Mouse (Mus musculus): ENCODE measurements around the gene Zfp609.
"Not testable (repeated sequence)": the region's sequence is repeated elsewhere in the genome, so short reads cannot be mapped to it uniquely, and the experiment has no call there.

Zfp609 gene

DNA sequence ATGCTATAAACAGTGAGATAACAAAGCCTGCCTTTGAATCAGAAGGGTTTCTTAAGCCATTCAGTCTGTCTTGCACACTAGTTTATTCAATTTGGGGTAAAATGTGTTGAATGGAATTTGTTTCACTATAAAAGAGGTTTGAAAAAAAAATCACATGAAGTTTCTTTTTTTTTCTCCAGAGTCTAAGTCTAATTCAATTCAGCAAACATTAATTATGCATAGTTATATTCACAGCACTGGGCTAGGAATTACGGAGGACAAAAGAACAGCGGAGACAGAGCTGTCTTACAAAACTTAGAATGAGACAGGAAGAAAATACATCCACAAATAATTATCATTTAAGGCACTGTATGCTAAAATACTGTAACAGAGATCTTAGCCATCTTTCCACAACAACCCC, 9.0 kb downstream of the Zfp609 start:
- no peak for DNase-seq (ENCODE audit: low read depth, low spot score)

DNA sequence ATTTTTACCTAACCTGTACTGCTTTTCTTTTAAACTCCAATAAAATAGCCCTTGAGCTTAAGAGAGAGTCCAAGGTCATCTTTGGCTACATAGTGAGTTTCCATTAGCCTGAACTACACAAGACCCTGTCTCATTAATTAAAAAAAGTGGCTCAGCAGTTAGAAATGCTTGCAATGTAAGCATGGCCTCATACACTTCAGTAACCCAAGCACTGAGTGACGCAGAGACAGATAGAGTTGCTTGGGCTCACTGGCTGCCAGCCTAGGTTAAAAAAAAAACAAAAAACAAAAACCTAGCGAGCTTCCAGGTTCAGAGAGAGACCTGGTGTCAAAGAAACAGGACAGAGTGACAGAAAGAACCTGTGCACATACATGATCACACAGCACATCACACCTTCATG, 14.5 kb downstream of the Zfp609 start:
- no peak for DNase-seq (ENCODE audit: low read depth, low spot score)

DNA sequence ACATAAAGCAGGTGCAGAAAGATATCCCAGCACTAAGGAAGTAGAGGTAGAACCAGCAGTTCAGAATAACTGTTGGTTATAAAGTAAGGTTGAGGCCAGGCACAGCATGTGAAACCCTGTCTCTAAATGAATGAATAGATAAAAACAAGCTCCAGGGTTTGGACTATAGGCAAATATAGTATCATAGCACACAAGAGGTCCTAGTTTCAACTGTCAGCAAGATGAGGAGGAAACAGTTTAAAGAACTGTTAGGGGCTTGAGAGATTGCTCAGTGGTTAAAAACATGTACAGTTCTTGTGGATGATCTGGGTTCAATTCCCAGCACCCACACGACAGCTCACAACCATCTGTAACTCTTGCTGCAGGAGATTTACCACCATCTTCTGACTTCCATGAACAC, 15.6 kb downstream of the Zfp609 start:
- no peak for DNase-seq (ENCODE audit: low read depth, low spot score)

GRCm38 (mm10) chr9:65807818-65808217, 19.5 kb downstream of the Zfp609 start:
- no peak for DNase-seq (ENCODE audit: low read depth, low spot score)

DNA sequence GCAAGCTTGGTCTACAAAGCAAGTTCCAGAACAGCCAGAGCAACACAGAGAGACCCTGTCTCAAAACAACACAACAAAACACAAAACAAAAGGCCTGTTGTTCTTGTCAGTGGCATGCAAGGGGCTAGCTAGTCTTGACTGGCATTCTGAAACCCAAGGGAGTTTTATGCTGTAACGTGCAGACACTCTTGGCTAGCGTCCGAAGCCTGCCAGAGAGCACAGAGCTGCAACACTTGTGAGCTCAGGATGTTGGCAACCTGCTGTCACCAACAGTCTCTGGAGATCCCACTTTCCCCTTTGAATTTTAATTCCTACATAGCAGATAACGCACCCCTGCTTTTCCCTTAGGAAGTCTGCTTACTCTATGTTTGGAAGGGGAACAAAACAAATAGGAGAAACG, 20.1 kb downstream of the Zfp609 start:
- DNase-seq (ENCODE audit: low read depth, low spot score): no peak

DNA sequence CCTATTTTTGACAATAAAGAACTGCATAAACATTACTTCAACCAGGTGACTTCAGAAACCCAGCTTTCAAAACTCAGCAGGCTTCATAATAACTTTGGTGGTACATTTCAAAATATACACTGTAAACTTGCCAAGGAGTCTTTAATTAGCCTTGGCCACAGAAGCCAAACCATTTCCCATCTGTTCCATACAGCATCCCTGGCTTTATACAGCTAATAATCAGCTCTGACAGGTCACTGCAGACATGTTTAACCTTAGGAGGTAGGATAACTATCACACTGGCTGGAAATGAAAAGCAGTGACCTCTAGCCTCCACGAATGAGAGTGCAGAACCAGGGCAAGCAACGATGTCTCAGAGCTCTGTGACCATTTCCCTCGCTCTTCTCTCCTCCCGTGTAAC, 27.6 kb downstream of the Zfp609 start:
- no peak for DNase-seq (ENCODE audit: low read depth, low spot score)

DNA sequence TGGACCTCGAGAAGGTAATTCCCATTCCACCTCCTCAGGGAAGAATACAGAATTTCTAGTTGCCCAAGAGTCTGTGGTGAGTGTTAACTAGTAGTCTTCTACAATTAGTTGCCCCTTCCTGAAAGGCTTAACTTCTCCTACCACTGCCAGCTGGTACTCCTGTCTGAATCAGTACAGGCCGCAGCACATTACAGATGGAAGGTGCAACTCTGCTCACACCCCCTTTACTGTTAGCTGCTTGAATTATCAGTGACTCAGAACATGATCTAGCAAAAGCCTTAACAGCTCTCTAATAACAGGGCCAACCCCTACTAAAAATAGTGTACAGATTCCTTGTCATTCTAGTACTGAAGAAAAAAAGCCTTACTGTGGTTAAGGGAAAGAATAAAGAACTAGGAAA, 31.7 kb downstream of the Zfp609 start:
- DNase-seq (ENCODE audit: low read depth, low spot score): no peak

DNA sequence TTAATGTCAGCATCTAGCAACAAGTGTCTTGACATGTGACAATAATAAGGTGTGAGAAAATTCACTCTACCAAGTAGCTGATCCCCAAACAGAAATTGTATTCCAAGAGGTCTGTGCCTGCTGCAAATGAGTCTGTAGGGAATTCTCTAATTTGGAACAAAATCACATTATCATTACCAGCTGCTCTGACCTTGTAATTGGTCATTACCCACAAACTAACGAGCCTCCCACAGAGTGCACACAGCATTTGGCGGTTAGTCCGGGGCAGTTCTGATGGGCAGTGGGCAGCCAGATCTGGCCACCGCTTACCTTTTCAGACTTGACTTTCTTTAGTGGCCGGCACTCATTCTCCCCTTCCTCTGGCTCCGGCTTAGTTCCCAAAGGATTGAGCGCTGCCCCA, 33.1 kb downstream of the Zfp609 start:
- DNase-seq (ENCODE audit: low read depth, low spot score): no peak

DNA sequence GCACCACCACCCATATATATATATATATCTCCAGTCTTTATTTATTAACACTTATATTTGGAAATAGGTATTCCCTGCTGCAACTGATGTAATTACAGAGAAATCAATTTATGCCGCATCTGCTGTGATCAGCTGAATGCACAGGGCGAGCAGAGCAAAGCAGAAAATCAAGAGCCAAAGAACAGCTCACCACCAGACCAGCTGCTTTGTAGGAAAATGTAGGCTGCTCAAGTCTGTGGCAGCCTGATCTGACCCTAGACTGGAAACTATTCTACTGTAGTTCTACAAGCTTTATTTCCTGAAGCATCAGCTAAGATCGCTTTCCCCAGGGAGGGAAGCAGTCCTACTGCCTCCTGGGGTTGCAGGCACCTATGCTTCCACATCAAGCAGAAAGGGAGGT, 33.9 kb downstream of the Zfp609 start:
- no peak for DNase-seq (ENCODE audit: low read depth, low spot score)

DNA sequence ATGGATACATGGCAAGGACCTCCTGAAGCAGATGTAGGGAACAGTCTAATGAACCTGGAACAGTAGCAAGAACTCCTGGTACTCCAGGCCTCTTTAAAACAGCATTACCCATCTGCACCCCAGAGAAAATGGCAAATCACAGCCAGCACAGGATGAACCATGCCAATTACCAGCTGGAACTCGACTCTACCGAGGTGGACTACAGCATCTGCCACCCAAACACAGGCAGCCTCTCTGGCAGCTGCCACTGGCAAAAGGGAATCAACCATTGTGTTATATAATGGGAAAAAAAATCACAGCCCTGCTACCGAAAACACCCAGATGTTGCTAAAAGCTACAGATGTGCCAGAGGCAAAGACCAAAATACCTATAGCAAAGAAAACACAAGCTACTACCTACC, 34.3 kb downstream of the Zfp609 start:
- no peak for DNase-seq (ENCODE audit: low read depth, low spot score)

- no peak for DNase-seq (ENCODE audit: low read depth, low spot score)
Observed at GRCm38 (mm10) chr9:65791846-65792245, 35.5 kb downstream of the Zfp609 start.

- no peak for DNase-seq (ENCODE audit: low read depth, low spot score)
Observed at GRCm38 (mm10) chr9:65791106-65791505, 36.3 kb downstream of the Zfp609 start.

DNA sequence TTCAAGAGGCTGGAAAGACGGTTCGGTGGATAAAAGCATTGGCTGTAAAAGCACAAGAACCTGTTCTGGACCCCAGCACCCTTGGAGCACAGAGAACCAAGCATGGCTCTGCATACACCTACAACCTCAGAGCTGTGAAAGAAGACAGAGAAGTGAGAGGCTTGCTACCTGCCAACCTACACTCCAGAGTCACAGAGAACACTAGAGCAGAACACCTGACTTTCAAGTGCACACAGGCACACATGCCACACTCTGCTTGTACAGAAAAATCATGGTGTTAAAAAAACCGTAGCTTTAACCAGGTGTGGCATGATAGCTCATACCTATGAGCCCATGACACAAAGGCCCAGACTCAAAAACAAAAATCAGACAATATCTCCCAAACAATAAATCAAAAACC, 37.6 kb downstream of the Zfp609 start:
- DNase-seq (ENCODE audit: low read depth, low spot score): no peak

DNA sequence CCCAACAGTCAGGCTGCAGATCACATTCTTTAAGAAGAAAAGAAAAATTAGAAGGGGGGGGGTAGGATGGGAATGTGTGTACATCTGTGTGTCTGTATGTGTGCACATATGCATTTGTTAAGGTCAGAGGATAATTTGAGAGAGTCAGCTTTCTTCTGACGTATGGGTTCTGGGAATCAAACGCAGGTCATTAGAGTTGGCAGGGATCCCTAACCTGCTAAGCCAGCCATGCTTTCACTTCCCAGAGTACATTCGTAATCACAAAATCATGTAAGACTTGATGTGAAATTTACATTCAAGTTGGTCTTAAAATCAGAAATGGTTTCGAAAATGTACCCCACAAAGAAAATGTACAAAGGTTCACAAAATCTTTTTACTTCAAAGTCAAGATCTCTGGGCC, 38.8 kb downstream of the Zfp609 start:
- no peak for DNase-seq (ENCODE audit: low read depth, low spot score)

GRCm38 (mm10) chr9:65787829-65788344, 39.5 kb downstream of the Zfp609 start:
- DNase-seq (ENCODE audit: low read depth, low spot score): no peak

DNA sequence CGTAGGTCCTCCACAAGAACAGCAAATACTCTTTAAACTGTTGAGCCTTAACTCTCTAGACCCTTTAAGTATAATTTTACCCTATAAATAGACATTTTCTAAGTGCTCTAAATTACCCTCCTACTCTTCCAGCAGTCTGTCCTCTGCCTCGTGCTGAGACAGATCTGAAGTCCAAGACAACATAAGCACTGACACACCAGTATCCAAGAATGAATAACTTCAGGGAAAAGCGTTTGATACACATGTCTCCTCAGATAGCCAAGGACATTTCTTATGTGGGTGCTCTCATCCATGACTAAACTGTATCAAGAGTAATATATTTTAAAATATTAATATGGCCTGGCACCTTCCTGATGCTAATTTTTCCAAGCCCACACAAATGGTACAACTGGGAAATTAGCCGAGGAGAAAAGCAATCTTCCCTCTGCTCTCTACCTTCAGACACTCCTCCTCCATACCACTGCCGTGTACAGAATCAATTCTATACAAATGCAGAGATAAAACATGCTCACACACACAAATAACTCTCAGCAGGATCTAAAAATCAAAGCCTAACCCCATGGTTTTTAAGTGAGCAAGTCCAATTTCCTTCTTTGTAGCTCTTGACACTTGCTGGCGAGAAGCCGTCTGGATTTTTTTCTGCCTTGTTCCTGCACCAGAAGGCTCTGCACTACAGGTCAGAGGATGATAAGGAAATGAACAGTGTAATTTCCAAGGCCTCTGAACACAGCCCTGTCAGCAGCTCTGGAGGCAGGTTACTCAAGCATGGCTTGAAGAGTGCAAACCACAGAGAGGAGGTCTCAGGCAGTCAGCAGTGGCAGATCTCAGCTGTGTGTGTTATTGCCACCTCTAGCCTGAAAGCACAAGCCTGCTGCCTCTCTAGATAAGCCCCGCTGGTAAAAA, 40.2 kb downstream of the Zfp609 start:
- DNase-seq (ENCODE audit: low read depth, low spot score): no peak

DNA sequence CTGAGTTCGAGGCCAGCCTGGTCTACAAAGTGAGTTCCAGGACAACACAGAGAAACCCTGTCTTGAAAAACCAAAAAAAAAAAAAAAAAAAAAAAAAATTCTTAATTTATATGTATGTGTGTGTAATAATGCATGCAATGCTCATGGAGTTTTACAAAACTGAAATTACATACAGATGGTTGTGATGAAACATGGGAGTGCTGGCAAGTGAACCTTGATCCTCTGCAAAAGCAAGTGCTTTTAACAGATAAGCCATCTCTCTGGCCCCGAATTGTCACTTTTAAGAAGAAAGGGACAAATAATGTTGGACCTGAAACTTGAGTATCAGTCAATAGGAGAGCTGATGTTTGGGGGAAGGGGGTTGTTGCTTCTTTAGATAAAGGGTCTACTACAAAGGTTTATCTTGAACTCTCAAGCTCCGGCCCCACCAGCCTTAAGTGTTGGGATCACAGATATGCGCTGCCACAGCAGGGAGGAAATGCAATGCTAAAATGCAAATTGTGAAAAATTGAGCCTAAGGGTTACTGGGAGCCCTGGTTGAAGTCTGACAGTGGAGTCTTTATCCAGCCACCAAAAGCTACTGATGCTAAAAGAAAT, 41.5 kb downstream of the Zfp609 start:
- DNase-seq (ENCODE audit: low read depth, low spot score): no peak

DNA sequence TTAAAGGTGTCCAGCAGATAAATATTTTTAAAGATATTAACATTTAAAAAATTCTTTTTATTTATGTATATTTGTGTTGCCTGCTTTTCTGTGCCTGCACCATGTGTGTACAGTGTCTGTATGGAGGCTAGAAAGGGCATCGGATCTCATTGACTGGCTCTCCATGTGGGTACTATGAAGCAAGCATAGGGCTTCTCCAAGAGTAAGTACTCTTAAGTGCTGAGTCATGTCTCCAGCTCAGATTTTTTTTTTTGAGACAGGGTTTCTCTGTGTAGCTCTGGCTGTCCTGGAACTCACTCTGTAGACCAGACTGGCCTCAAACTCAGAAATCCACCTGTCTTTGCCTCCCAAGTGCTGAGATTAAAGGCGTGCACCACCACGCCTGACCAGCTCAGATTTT, 47.7 kb downstream of the Zfp609 start:
- DNase-seq (ENCODE audit: low read depth, low spot score): not testable (repeated sequence)

- DNase-seq (ENCODE audit: low read depth, low spot score): no peak
Observed at GRCm38 (mm10) chr9:65776874-65777432, 50.4 kb downstream of the Zfp609 start.

- DNase-seq (ENCODE audit: low read depth, low spot score): peak; percentile 48
Observed at GRCm38 (mm10) chr9:65776137-65776872, 51.1 kb downstream of the Zfp609 start.

DNA sequence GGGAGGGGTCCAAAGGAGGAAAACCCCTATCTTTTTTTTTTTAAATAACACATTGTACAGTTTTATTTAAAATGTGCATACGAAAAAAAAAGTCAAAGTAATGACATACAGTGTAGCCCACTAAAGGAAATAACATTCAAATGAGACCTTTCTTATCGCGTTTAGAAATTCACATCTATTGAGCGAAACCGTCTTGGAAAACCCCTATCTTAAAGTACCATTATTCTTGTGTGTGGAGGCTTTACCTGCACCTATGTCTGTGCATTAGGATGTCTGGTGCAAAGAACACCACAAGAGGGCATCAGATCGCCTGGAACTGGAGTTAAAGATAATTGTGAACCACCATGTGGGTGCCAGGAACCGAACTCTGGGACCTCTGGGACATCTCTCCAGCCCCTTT, 53.6 kb downstream of the Zfp609 start:
- no peak for DNase-seq (ENCODE audit: low read depth, low spot score)
